Mouse (Mus musculus) lung, embryonic 14.5 days (tissue): Measurements from ENCODE around the gene Cry1. TPM values are rescaled to one million over a fixed set of nuclear protein-coding genes. Genes with fewer than 3 reads are reported as not detected.

ENCODE experiments used
- ATAC-seq: fragments of 200-750 bp; cut with Nextera tagmentation; 2 replicates; pipeline ENCODE4 v1.8.0; 2017; ENCODE audit warnings: mild to moderate bottlenecking, moderate TSS enrichment, moderate library complexity; ENCODE audit not compliant: insufficient read depth
- DNase-seq: peaks from one replicate; pipeline ENCODE4 v3.0.0-alpha.2; 2015
- H3K27ac ChIP-seq: fragments of 300-500 bp; sonication (generic); 2 replicates; pipeline ENCODE4 v1.5.1; 2014; ENCODE audit warnings: low read depth, mild to moderate bottlenecking, moderate library complexity
- H3K27me3 ChIP-seq: fragments of 300-500 bp; sonication (generic); 2 replicates; pipeline ENCODE4 v1.6.1; 2014; ENCODE audit warnings: low read length, control low read depth; ENCODE audit not compliant: insufficient read depth
- H3K36me3 ChIP-seq: fragments of 300-500 bp; sonication (generic); 2 replicates; pipeline ENCODE4 v1.6.1; 2014; ENCODE audit warnings: control low read depth; ENCODE audit not compliant: insufficient read depth
- H3K4me1 ChIP-seq: fragments of 300-500 bp; sonication (generic); 2 replicates; pipeline ENCODE4 v1.6.1; 2014; ENCODE audit warnings: antibody characterized with exemption, control low read depth; ENCODE audit not compliant: insufficient read depth
- H3K4me2 ChIP-seq: fragments of 300-500 bp; sonication (generic); 2 replicates; pipeline ENCODE4 v1.6.1; 2014; ENCODE audit warnings: mild to moderate bottlenecking
- H3K4me3 ChIP-seq: fragments of 300-500 bp; sonication (generic); 2 replicates; pipeline ENCODE4 v1.5.1; 2014; ENCODE audit warnings: low read depth, low read length
- H3K9ac ChIP-seq: fragments of 300-500 bp; sonication (generic); 2 replicates; pipeline ENCODE4 v1.6.1; 2014
- H3K9me3 ChIP-seq: fragments of 300-500 bp; sonication (generic); 2 replicates; pipeline ENCODE4 v1.6.1; 2016; ENCODE audit warnings: low read depth, low read length, control low read depth
- CTCF ChIP-seq: IDR thresholded peaks from 2 replicates; pipeline ENCODE4 v1.5.1; 2016; ENCODE audit warnings: antibody characterized with exemption, low read depth
- whole genome bisulfite sequencing: fragments of 180-500 bp; shearing (Covaris S2); extraction: QIAGEN DNeasy Blood & Tissue Kit; methylation state at CpG from one replicate; pipeline ENCODE4 v1.1.7; 2014; 5-methylcytosine and 5-hydroxymethylcytosine counted together
- polyA plus RNA-seq: library from polyadenylated mRNA; unstranded; fragments of >200 nt; fragmentation: Nextera tagmentation; extraction: Ambion mirVana; gene quantifications from 2 replicates; pipeline ENCODE4 v1.2.1, GENCODE M21; 2014

Gene Cry1
- polyA plus RNA-seq, 1 experiment from 2014 or later, result 34.6 TPM

GRCm38 (mm10) chr10:85161745-85162351, 23.0 kb downstream of the Cry1 start:
- H3K9me3 ChIP-seq, result no peaks in the 10 kb centered on the region
- no peak overlapping the region for H3K9ac ChIP-seq
- WGBS, result 72% methylated on average over 5 of the region's 5 CpGs
- TF ChIP-seq CTCF, result no peak
- H3K27ac ChIP-seq, result no peak overlapping the region
- H3K27me3 ChIP-seq, result no peaks in the 10 kb centered on the region
- ATAC-seq (no peak), DNase-seq (peak; percentile 71)
- H3K4me2 ChIP-seq, result no peak overlapping the region
- no peaks in the 10 kb centered on the region for H3K36me3 ChIP-seq
- H3K4me1 ChIP-seq, result peaks cover 3% of the 10 kb centered on the region; the same call in 1 of the 2 replicates
- H3K4me3 ChIP-seq, result no peak overlapping the region

DNA sequence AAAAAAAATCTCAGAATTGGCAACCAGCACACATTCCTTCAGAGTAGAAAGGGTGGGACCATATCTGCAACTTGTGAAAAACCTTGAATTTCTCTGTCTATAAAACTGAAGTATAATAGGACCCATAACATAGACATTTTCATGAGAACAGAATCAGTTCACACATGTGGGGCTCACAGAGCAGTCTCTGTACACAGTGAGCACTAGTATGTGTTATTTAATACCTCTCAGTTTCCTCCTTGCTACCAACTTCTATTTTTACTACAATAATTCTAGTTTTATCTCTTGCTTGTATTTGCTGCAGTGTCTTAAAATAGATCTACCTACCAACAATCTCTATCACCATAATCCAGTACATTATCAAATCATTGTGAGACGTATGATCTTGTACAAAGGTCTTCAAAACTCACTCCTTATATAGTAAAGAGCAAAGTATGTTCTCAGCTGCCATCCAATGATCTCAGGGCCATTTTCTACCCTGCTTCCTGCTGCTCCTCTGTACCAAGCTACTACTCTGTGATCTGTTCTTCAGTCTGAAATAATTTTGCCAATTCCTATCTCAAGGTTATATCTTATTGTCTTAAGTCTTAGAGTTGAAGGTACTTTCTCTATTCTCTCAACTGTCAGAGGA, 24.8 kb downstream of the Cry1 start:
- Histone ChIP-seq H3K4me3 (no peak overlapping the region), H3K27me3 (no peaks in the 10 kb centered on the region), H3K27ac (no peak overlapping the region), H3K4me1 (peaks cover 3% of the 10 kb centered on the region; the same call in 1 of the 2 replicates), H3K9me3 (no peaks in the 10 kb centered on the region), H3K36me3 (no peaks in the 10 kb centered on the region), H3K9ac (no peak overlapping the region), H3K4me2 (no peak overlapping the region)
- no peak for TF ChIP-seq CTCF
- no peak for DNase-seq
- 64% methylated on average over 1 of the region's 1 CpGs for WGBS
- ATAC-seq, result no peak

GRCm38 (mm10) chr10:85157451-85157850, 27.4 kb downstream of the Cry1 start:
- no peak overlapping the region for H3K27ac ChIP-seq
- H3K9me3 ChIP-seq, result no peaks in the 10 kb centered on the region
- ATAC-seq, result no peak
- H3K4me2 ChIP-seq, result no peak overlapping the region
- no peak for DNase-seq
- no peaks in the 10 kb centered on the region for H3K27me3 ChIP-seq
- whole genome bisulfite sequencing, result 82% methylated on average over 7 of the region's 7 CpGs
- peaks cover 3% of the 10 kb centered on the region; the same call in 1 of the 2 replicates for H3K4me1 ChIP-seq
- TF ChIP-seq CTCF, result no peak
- H3K36me3 ChIP-seq, result no peaks in the 10 kb centered on the region
- H3K9ac ChIP-seq, result no peak overlapping the region
- no peak overlapping the region for H3K4me3 ChIP-seq

GRCm38 (mm10) chr10:85154195-85154594, 30.7 kb downstream of the Cry1 start:
- H3K27ac ChIP-seq, result no peak overlapping the region
- no peak overlapping the region for H3K9ac ChIP-seq
- H3K4me1 ChIP-seq, result no peaks in the 10 kb centered on the region
- H3K4me2 ChIP-seq, result no peak overlapping the region
- DNase-seq (peak; percentile 86), ATAC-seq (no peak)
- peaks cover 10% of the 10 kb centered on the region; the same call in 1 of the 2 replicates for H3K36me3 ChIP-seq
- H3K27me3 ChIP-seq, result no peaks in the 10 kb centered on the region
- 4% methylated on average over 2 of the region's 2 CpGs for WGBS
- no peak overlapping the region for H3K4me3 ChIP-seq
- no peaks in the 10 kb centered on the region for H3K9me3 ChIP-seq
- TF ChIP-seq CTCF, result peak; percentile 80

DNA sequence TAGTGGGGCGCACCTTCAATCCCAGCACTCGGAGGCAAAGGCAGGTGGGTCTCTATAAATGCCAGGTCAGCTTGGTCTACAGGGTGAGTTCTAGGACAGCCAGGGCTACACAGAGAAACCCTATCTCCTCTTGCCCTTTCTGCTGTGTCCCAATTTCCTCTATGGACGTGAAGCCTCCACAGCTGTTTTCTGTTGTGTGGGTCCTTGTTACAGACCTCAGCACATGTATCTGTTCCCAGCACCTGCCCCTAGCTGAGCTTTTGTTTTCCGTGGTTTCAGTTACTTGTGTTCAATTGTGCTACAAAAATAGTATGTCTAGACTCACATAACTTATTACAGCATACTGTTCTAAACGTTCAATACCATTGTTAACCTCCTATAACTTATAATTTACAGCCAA, 35.6 kb downstream of the Cry1 start:
- TF ChIP-seq CTCF, result no peak
- H3K4me2 ChIP-seq, result no peak overlapping the region
- H3K9me3 ChIP-seq, result no peaks in the 10 kb centered on the region
- H3K4me3 ChIP-seq, result no peak overlapping the region
- no peak overlapping the region for H3K9ac ChIP-seq
- H3K27ac ChIP-seq, result no peak overlapping the region
- no peaks in the 10 kb centered on the region for H3K27me3 ChIP-seq
- H3K4me1 ChIP-seq, result no peaks in the 10 kb centered on the region
- no peak for ATAC-seq
- no peak for DNase-seq
- whole genome bisulfite sequencing, result 90% methylated on average over 5 of the region's 5 CpGs
- peaks cover 37% of the 10 kb centered on the region for H3K36me3 ChIP-seq

DNA sequence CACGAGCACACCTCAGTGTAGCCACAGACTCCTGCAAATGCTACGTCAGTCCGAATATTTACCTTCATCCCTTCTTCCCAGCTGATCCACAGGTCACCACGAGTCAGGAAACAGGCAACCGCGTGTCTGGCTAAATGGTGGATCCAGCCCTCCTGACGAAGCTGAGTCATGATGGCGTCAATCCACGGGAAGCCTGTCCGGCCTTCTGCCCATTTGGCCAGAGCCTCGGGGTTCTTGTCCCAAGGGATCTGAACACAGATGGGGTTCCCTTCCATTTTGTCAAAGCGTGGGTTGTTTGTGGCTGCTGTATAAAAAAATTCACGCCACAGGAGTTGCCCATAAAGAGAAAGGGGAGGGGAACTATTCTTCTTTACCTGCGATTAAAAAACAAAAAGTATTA, 38.6 kb downstream of the Cry1 start:
- no peak for TF ChIP-seq CTCF
- no peak for DNase-seq
- ATAC-seq, result no peak
- 88% methylated on average over 14 of the region's 14 CpGs for WGBS
- no peak overlapping the region for H3K27ac ChIP-seq
- no peak overlapping the region for H3K4me2 ChIP-seq
- no peak overlapping the region for H3K9ac ChIP-seq
- H3K9me3 ChIP-seq, result no peaks in the 10 kb centered on the region
- H3K4me1 ChIP-seq, result no peaks in the 10 kb centered on the region
- H3K36me3 ChIP-seq, result peaks cover 56% of the 10 kb centered on the region
- H3K4me3 ChIP-seq, result no peak overlapping the region
- H3K27me3 ChIP-seq, result no peaks in the 10 kb centered on the region

GRCm38 (mm10) chr10:85141465-85141864, 43.4 kb downstream of the Cry1 start:
- H3K4me3 ChIP-seq, result no peak overlapping the region
- H3K4me2 ChIP-seq, result no peak overlapping the region
- H3K4me1 ChIP-seq, result no peaks in the 10 kb centered on the region
- peaks cover 36% of the 10 kb centered on the region for H3K36me3 ChIP-seq
- no peaks in the 10 kb centered on the region for H3K9me3 ChIP-seq
- no peak overlapping the region for H3K27ac ChIP-seq
- no peak for ATAC-seq
- DNase-seq, result no peak
- 76% methylated on average over 9 of the region's 9 CpGs for WGBS
- no peaks in the 10 kb centered on the region for H3K27me3 ChIP-seq
- TF ChIP-seq CTCF, result no peak
- no peak overlapping the region for H3K9ac ChIP-seq
